Mouse (Mus musculus) small intestine, adult 2 months (tissue): Measurements from ENCODE around the gene Ccdc51.

Experiments used
- CTCF ChIP-seq: fragments of 200-500 bp; IDR thresholded peaks from 2 replicates; pipeline ENCODE4 v1.5.1; 2012; ENCODE audit warnings: low read depth, mild to moderate bottlenecking, control low read depth, inconsistent platforms, low read length, moderate library complexity, mixed read lengths; ENCODE audit not compliant: insufficient replicate concordance, insufficient read length; ENCODE audit errors: extremely low read depth
- POLR2A ChIP-seq: fragments of 200-500 bp; IDR thresholded peaks from 2 replicates; pipeline ENCODE4 v1.6.1; 2012; ENCODE audit warnings: low read depth, mild to moderate bottlenecking, control low read depth, inconsistent platforms, low read length, moderate library complexity

DNA sequence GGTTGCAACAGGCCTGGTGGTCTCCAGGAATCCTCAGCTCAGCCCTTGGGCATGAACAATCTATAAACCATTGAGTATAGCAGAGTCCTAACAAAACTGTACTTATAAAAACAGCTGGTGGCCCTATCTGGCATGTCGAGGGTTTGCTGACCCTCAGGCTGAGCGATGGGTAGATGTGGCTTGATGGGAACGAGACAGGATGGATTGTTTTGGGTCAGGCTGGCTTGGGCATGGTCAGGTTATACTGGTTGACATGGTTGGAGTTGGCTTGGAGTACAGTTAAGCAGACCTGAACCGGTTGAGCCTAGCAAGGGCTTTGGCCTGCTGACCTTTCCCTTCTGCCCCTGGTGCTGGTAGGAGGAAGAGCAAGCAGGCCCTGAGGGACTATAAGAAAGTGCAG, 28.8 kb downstream of the Ccdc51 start:
- TF ChIP-seq CTCF = no peak
- TF ChIP-seq POLR2A = no peak
